Mouse (Mus musculus) heart, adult 2 months (tissue): ENCODE measurements around the gene Nt5c1a. TPM values are rescaled to one million over a fixed set of nuclear protein-coding genes. Genes with fewer than 3 reads are reported as not detected.

Experiments used
- DNase-seq, 2 experiments: peaks; one replicate each; pipeline ENCODE4 v3.0.0; 2021
- H3K27ac ChIP-seq: fragments of 200-600 bp; 2 replicates; pipeline ENCODE4 v1.8.1; 2022
- H3K27me3 ChIP-seq: fragments of 200-500 bp; 2 replicates; pipeline ENCODE4 v1.6.1; 2012; ENCODE audit warnings: mild to moderate bottlenecking, low read length, inconsistent platforms, mixed read lengths; ENCODE audit not compliant: control insufficient read depth, insufficient read depth
- H3K36me3 ChIP-seq: fragments of 200-500 bp; 2 replicates; pipeline ENCODE4 v1.6.1; 2012; ENCODE audit warnings: low read length, inconsistent platforms; ENCODE audit not compliant: control insufficient read depth, insufficient read depth
- H3K4me1 ChIP-seq: fragments of 200-500 bp; 2 replicates; pipeline ENCODE4 v1.6.1; 2011; ENCODE audit warnings: low read length; ENCODE audit not compliant: control insufficient read depth, insufficient read depth
- H3K4me3 ChIP-seq: fragments of 200-600 bp; 2 replicates; pipeline ENCODE4 v1.8.1; 2022
- H3K79me2 ChIP-seq: fragments of 200-500 bp; replicated peaks from 2 replicates; pipeline ENCODE4 v1.6.1; 2012; ENCODE audit warnings: mild to moderate bottlenecking, inconsistent platforms, low read length, moderate library complexity, mixed read lengths; ENCODE audit not compliant: control insufficient read depth, insufficient read depth
- H3K9ac ChIP-seq: fragments of 200-500 bp; 2 replicates; pipeline ENCODE4 v1.6.1; 2012; ENCODE audit warnings: low read depth, mild to moderate bottlenecking, control low read depth, inconsistent platforms, low read length, mixed read lengths
- CTCF ChIP-seq: fragments of 200-600 bp; IDR thresholded peaks from 2 replicates; pipeline ENCODE4 v1.8.1; 2022; ENCODE audit warnings: antibody characterized with exemption, mild to moderate bottlenecking, moderate library complexity
- EP300 ChIP-seq: fragments of 200-500 bp; IDR thresholded peaks from 2 replicates; pipeline ENCODE4 v1.6.1; 2011; ENCODE audit warnings: low read depth, low read length, control low read depth; ENCODE audit not compliant: insufficient read depth
- POLR2A ChIP-seq: fragments of 200-500 bp; IDR thresholded peaks from 2 replicates; pipeline ENCODE4 v1.6.1; 2011; ENCODE audit warnings: mild to moderate bottlenecking, low read depth, low read length, control low read depth; ENCODE audit not compliant: insufficient read depth
- WGBS: fragments of 180-500 bp; shearing (Covaris S2); methylation state at CpG from one replicate; pipeline ENCODE4 v1.1.7; 2018; 5-methylcytosine and 5-hydroxymethylcytosine counted together
- intact Hi-C: fragments of 180-260 bp; cut with DNase I; formaldehyde crosslinking; loops from one replicate; pipeline ENCODE4 v1.15.1; 2025
- long read RNA-seq: library from polyadenylated mRNA; stranded (forward); transcript quantifications from one replicate; pipeline ENCODE4 v2.0.0, GENCODE M21; 2021
- polyA plus RNA-seq: library from polyadenylated mRNA; depleted of rRNA; stranded (reverse); fragments of >200 nt; gene quantifications from 2 replicates; pipeline ENCODE4 v1.2.3, GENCODE M21; 2012; rRNA removed
- total RNA-seq, 2 experiments: library from RNA; stranded (reverse); gene quantifications; 2 replicates each; pipeline ENCODE4 v1.2.3; 2021

Nt5c1a gene
- total RNA-seq: 10 to 100 TPM; 50.8 to 57.6 TPM
- 19.6 and 41.6 TPM in 2 replicates for polyA plus RNA-seq
- long read RNA-seq, partial matches to known transcripts: 1 of 25 reads
- long read RNA-seq, other reads (novel, unspliced or antisense): 20 of 25 reads

GRCm38 (mm10) chr4:123201186-123202093 lies at the start of gene Nt5c1a:
Gene Nt5c1a, plus strand, starts transcription at chr4:123201504.
- peaks cover 3% of the 10 kb centered on the region for H3K4me1 ChIP-seq

DNA sequence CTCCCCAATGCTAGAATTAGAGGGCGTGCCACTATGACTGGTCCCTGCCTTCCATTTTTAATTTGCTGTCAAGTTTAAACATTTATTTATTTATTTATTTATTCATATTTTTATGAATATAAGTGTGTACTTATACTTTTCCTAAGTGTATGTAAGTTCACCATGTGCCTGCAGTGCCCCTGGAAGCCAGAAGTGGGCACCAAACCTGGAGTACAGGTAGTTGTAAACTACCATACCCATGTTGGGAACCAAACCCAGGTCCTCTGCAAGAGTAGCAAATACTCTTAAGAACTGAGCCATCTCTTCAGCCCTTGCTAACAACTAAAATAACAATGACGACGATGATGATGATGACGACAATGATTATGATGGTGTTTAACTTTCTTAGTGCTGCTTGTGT lies 49.3 kb upstream of the Nt5c1a start:
- Histone ChIP-seq H3K79me2 (no peaks in the 10 kb centered on the region), H3K36me3 (no peaks in the 10 kb centered on the region), H3K27ac (no peak overlapping the region), H3K27me3 (no peaks in the 10 kb centered on the region), H3K4me3 (no peak overlapping the region), H3K4me1 (no peaks in the 10 kb centered on the region), H3K9ac (no peak overlapping the region)
- no peak for DNase-seq
- 89% methylated on average over 4 of the region's 4 CpGs for WGBS
- peak; percentile 18 for TF ChIP-seq CTCF
- no peak for TF ChIP-seq EP300
- intact Hi-C loops: no loop called here

More at GRCm38 (mm10) chr4:123201186-123202093, at the start of gene Nt5c1a:
- TF ChIP-seq CTCF: no peak
- TF ChIP-seq POLR2A: peak; percentile 47; the same call in 1 of the 2 replicates
- Histone ChIP-seq H3K27me3 (no peaks in the 10 kb centered on the region), H3K27ac (peak within 1 kb of the TSS; percentile 89), H3K79me2 (no peaks in the 10 kb centered on the region), H3K4me3 (peak within 1 kb of the TSS; percentile 48), H3K9ac (peak within 1 kb of the TSS; percentile 62), H3K36me3 (no peaks in the 10 kb centered on the region)
- intact Hi-C loops: no loop called here
- DNase-seq: peak; percentile 69 to 81
- WGBS: 2% methylated on average over 58 of the region's 58 CpGs

DNA sequence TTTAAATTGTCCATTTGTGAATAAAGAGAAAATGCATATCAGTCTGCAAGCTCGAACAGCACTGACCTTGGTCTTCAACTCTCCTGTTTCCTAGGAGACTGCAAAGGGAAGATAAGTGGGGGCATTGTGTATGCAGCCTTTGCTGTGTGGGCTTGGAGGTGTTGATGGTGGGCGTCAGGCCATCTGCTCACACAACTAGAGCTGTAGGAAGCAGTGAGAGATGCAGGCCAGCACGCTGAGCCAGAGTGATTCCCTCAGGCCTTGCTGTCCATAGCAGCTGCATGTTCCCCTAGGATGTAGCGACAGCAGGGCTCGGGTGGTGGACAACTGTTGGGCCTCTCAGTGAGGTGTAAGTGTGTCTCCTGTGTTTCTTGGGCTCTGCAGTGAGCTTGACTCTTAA lies 48.3 kb upstream of the Nt5c1a start:
- intact Hi-C loops: no loop called here
- Histone ChIP-seq H3K4me3 (no peak overlapping the region), H3K27ac (no peak overlapping the region), H3K36me3 (no peaks in the 10 kb centered on the region), H3K4me1 (no peaks in the 10 kb centered on the region), H3K27me3 (no peaks in the 10 kb centered on the region), H3K79me2 (no peaks in the 10 kb centered on the region), H3K9ac (no peak overlapping the region)
- DNase-seq: no peak
- TF ChIP-seq EP300 (no peak), CTCF (no peak), POLR2A (no peak)
- WGBS: 45% methylated on average over 5 of the region's 5 CpGs

DNA sequence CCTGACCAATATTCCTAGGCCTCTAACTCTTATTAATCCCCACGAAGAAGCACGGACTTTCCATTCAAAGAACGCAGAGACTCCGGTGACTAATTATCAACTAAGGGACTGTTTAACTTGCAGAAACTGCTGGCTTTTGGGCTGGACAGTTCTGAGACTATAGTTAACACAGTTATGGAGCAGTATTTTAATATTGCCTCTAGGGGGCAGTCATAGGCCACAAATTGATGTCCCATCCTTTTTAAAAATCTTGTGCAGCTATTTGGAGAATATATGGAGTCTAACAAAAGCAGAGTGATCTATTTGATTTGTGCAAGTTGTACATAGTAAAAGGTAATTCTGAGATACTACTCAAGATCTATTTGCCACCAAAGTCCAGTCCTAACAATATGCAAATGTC lies 46.3 kb upstream of the Nt5c1a start:
- Histone ChIP-seq H3K4me3 (no peak overlapping the region), H3K36me3 (no peaks in the 10 kb centered on the region), H3K9ac (no peak overlapping the region), H3K27me3 (no peaks in the 10 kb centered on the region), H3K27ac (no peak overlapping the region), H3K4me1 (no peaks in the 10 kb centered on the region), H3K79me2 (no peaks in the 10 kb centered on the region)
- DNase-seq: no peak
- TF ChIP-seq CTCF: peak; percentile 83
- TF ChIP-seq EP300: no peak
- 18% methylated on average over 4 of the region's 4 CpGs for whole genome bisulfite sequencing
- intact Hi-C loops: loop anchor here (1.0 to 5.0 kb wide), 3 partner anchors 45 to 97 kb away; no protein-coding TSS in a partner anchor

- TF ChIP-seq POLR2A (no peak), EP300 (no peak), CTCF (no peak)
- DNase-seq: no peak
- WGBS: 40% methylated on average over 2 of the region's 2 CpGs
- H3K27ac ChIP-seq: no peak overlapping the region
- H3K36me3 ChIP-seq: no peaks in the 10 kb centered on the region
- no peak overlapping the region for H3K4me3 ChIP-seq
- no peak overlapping the region for H3K9ac ChIP-seq
- H3K4me1 ChIP-seq: no peaks in the 10 kb centered on the region
- no peaks in the 10 kb centered on the region for H3K79me2 ChIP-seq
- intact Hi-C loops: loop anchor here (1.0 to 5.0 kb wide), 3 partner anchors 45 to 97 kb away; no protein-coding TSS in a partner anchor
- H3K27me3 ChIP-seq: no peaks in the 10 kb centered on the region
Measured at GRCm38 (mm10) chr4:123155427-123155826, 45.9 kb upstream of the Nt5c1a start.

- H3K9ac ChIP-seq: no peak overlapping the region
- H3K36me3 ChIP-seq: no peaks in the 10 kb centered on the region
- no peaks in the 10 kb centered on the region for H3K27me3 ChIP-seq
- TF ChIP-seq EP300 (no peak), POLR2A (no peak), CTCF (no peak)
- H3K27ac ChIP-seq: no peak overlapping the region
- H3K79me2 ChIP-seq: no peaks in the 10 kb centered on the region
- no peak for DNase-seq
- no peaks in the 10 kb centered on the region for H3K4me1 ChIP-seq
- H3K4me3 ChIP-seq: no peak overlapping the region
- intact Hi-C loops: loop anchor here (1.0 to 5.0 kb wide), 3 partner anchors 44 to 96 kb away; no protein-coding TSS in a partner anchor
Measured at GRCm38 (mm10) chr4:123155840-123156239, 45.5 kb upstream of the Nt5c1a start.
